Mouse (Mus musculus) spleen, adult 2 months (tissue): ENCODE results near the gene Igsf9b.

Experiments
- CTCF ChIP-seq: fragments of 200-500 bp; IDR thresholded peaks from 2 replicates; pipeline ENCODE4 v1.5.1; 2011; ENCODE audit warnings: mild to moderate bottlenecking, inconsistent platforms; ENCODE audit not compliant: insufficient read depth, insufficient read length, insufficient replicate concordance; ENCODE audit errors: extremely low read depth
- POLR2A ChIP-seq: fragments of 200-500 bp; IDR thresholded peaks from 2 replicates; pipeline ENCODE4 v1.6.1; 2011; ENCODE audit warnings: low read depth, low read length, inconsistent platforms

DNA sequence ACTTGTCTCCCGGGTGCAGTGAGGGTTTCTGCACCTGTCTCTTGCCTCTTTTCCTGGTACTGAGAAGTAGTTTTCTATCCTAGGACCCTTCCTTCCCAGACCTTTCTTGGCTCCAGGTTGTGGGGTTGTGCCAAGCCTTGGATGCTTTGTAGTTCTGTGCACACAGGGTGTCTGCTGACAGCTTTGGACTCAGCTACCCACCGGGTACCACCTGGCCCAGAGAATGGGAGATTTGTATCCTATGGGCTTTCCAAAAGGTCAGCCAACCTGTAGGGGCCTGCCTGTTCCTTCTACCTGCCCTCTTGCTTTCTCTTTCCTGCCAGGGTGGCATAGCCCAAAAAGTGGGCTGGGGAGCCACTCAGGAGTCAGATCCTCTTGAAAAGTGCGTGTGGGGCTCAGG is 6.5 kb downstream of the Igsf9b start:
- TF ChIP-seq CTCF = no peak
- TF ChIP-seq POLR2A = no peak
